Mouse (Mus musculus) hindbrain, embryonic 15.5 days (tissue): ENCODE data around the gene F11. TPM values are rescaled to one million over a fixed set of nuclear protein-coding genes. Genes with fewer than 3 reads are reported as not detected.

Experiments used
- ATAC-seq: fragments of 200-750 bp; cut with Nextera tagmentation; 2 replicates; pipeline ENCODE4 v1.8.0; 2017; ENCODE audit warnings: low read depth, moderate number of reproducible peaks, moderate TSS enrichment; ENCODE audit not compliant: low FRiP score
- H3K27ac ChIP-seq: fragments of 300-500 bp; sonication (generic); replicated peaks from 2 replicates; pipeline ENCODE4 v1.5.1; 2015; ENCODE audit warnings: mild to moderate bottlenecking, inconsistent platforms
- H3K27me3 ChIP-seq: fragments of 300-500 bp; sonication (generic); 2 replicates; pipeline ENCODE4 v1.6.1; 2015; ENCODE audit warnings: control low read depth, inconsistent platforms
- H3K36me3 ChIP-seq: fragments of 300-500 bp; sonication (generic); 2 replicates; pipeline ENCODE4 v1.6.1; 2015; ENCODE audit warnings: control low read depth, inconsistent platforms
- H3K4me1 ChIP-seq: fragments of 300-500 bp; sonication (generic); replicated peaks from 2 replicates; pipeline ENCODE4 v1.6.1; 2015; ENCODE audit warnings: control low read depth, inconsistent platforms
- H3K4me2 ChIP-seq: fragments of 300-500 bp; sonication (generic); 2 replicates; pipeline ENCODE4 v1.6.1; 2015; ENCODE audit warnings: moderate library complexity, mild to moderate bottlenecking, inconsistent platforms
- H3K4me3 ChIP-seq: fragments of 300-500 bp; sonication (generic); 2 replicates; pipeline ENCODE4 v1.5.1; 2015; ENCODE audit warnings: mild to moderate bottlenecking, inconsistent platforms
- H3K9ac ChIP-seq: fragments of 300-500 bp; sonication (generic); 2 replicates; pipeline ENCODE4 v1.6.1; 2015; ENCODE audit warnings: inconsistent platforms
- H3K9me3 ChIP-seq: fragments of 300-500 bp; sonication (generic); 2 replicates; pipeline ENCODE4 v1.6.1; 2016; ENCODE audit warnings: control low read depth, inconsistent platforms
- WGBS: fragments of 180-500 bp; shearing (Covaris S2); methylation state at CpG from one replicate; pipeline ENCODE4 v1.1.7; 2015; 5-methylcytosine and 5-hydroxymethylcytosine counted together
- polyA plus RNA-seq: library from polyadenylated mRNA; unstranded; fragments of >200 nt; fragmentation: Nextera tagmentation; extraction: Ambion mirVana; gene quantifications from 2 replicates; pipeline ENCODE4 v1.2.1, GENCODE M21; 2015

Gene F11
- polyA plus RNA-seq, 1 experiment from 2014 or later, result not detected

DNA sequence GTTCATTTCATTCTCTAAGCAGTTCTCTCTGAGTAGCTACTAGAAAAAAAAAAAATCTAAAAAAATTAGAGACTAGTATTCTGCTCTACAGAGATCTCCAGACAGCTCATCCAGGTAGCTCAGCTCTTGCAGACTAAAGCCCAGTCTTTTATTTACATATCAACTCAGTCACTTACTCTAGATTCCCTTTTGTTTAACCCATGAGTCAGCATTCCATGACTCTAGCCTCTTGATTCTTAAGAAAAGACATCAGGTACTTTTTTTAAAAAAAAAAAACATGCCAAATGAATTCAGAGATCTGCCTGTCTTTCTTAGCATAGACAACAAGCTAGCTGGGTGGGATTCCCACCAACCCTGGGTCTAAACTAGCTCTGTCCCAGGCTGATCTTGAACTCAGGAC lies 6.7 kb upstream of the F11 start:
- no peaks in the 10 kb centered on the region for H3K4me1 ChIP-seq
- no peak overlapping the region for H3K9ac ChIP-seq
- no peak for ATAC-seq
- H3K4me2 ChIP-seq, result no peak overlapping the region
- no peaks in the 10 kb centered on the region for H3K9me3 ChIP-seq
- H3K27ac ChIP-seq, result no peak overlapping the region
- no peaks in the 10 kb centered on the region for H3K27me3 ChIP-seq
- H3K4me3 ChIP-seq, result no peak overlapping the region
- no peaks in the 10 kb centered on the region for H3K36me3 ChIP-seq

DNA sequence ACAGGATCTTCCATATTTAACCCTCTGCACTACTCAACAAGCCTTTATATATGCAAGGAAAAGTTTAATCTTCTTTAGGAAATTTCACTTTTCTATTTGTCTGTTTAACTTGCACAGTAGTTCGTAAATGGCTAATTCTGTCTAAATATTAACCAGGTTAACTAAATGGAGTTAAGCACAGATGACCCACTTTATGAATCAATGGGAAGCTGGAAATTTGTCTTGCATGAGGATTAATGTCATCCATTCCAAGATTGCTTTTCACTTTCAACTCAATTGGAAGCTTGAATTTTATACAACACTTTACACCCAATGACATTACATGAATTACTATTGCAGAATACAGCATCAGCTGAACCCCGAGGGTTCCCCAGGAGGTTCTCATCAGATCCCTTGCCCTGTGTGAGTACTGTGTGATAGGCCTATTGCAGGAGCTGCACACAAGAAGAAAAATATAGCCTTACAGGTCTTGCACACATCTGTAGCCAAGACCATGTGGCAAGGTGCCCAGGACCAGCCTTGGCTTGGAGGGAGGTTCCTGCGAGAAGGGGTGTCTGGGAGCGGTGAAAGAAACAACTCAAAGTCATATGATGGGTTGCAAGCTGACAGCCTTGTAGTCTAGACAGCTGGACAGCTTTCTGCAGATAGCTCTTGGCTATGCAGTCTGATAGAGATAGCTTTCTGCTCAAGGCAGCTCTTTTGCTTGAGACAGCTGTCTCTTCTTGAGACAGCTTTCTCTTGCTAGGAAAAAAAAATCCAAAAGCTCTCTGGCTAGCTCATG lies 6.0 kb upstream of the F11 start:
- no peak overlapping the region for H3K27ac ChIP-seq
- WGBS, result 84% methylated on average over 4 of the region's 4 CpGs
- H3K4me2 ChIP-seq, result no peak overlapping the region
- no peak overlapping the region for H3K4me3 ChIP-seq
- H3K36me3 ChIP-seq, result no peaks in the 10 kb centered on the region
- ATAC-seq, result no peak
- H3K9me3 ChIP-seq, result no peaks in the 10 kb centered on the region
- no peak overlapping the region for H3K9ac ChIP-seq
- no peaks in the 10 kb centered on the region for H3K4me1 ChIP-seq
- no peaks in the 10 kb centered on the region for H3K27me3 ChIP-seq

DNA sequence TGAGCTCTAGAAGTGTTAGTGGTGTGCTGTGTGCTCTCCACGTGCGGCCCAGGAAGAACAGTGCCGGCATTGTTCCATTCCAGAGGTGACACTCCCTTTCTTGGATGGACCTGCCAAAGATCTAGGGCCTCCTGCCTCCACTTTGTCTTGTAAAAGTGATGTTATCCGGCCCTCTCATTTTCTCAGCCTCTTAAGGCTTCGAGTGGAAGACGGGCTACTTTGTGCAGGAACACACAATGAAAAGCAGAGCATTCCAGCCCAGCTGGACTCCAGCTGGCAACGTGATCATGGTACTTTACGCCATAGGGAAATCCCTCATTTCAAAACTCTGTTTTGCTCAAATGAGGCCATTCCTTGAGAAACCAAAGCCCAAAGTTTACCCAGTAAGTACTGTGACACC lies 5.2 kb upstream of the F11 start:
- H3K27me3 ChIP-seq, result no peaks in the 10 kb centered on the region
- no peak overlapping the region for H3K9ac ChIP-seq
- no peak overlapping the region for H3K4me3 ChIP-seq
- H3K4me2 ChIP-seq, result no peak overlapping the region
- no peaks in the 10 kb centered on the region for H3K9me3 ChIP-seq
- no peaks in the 10 kb centered on the region for H3K4me1 ChIP-seq
- no peak overlapping the region for H3K27ac ChIP-seq
- WGBS, result 58% methylated on average over 8 of the region's 8 CpGs
- no peaks in the 10 kb centered on the region for H3K36me3 ChIP-seq
- ATAC-seq, result no peak

DNA sequence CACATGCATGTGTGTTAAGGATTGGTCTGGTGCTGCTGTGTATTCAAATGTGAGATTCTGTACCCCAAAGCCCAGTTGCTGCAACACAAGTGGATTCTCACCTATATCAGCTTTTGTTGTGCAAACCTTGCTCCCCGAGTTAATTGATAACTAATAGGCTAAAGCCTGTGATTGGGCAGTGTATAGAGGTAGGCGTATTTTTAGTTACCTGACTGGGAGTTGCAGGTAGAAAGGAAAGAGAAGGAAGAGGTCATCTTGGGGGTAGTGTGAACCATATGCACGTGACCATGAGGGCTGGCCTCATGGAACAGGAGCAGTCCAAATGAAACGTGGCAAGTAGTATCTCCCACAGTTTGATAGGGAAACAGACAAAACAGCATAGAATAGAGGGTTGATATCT lies 3.1 kb upstream of the F11 start:
- no peak overlapping the region for H3K4me2 ChIP-seq
- no peaks in the 10 kb centered on the region for H3K9me3 ChIP-seq
- H3K36me3 ChIP-seq, result no peaks in the 10 kb centered on the region
- no peaks in the 10 kb centered on the region for H3K27me3 ChIP-seq
- WGBS, result 92% methylated on average over 4 of the region's 4 CpGs
- H3K4me3 ChIP-seq, result no peak overlapping the region
- no peak overlapping the region for H3K27ac ChIP-seq
- no peaks in the 10 kb centered on the region for H3K4me1 ChIP-seq
- no peak overlapping the region for H3K9ac ChIP-seq
- ATAC-seq, result no peak

DNA sequence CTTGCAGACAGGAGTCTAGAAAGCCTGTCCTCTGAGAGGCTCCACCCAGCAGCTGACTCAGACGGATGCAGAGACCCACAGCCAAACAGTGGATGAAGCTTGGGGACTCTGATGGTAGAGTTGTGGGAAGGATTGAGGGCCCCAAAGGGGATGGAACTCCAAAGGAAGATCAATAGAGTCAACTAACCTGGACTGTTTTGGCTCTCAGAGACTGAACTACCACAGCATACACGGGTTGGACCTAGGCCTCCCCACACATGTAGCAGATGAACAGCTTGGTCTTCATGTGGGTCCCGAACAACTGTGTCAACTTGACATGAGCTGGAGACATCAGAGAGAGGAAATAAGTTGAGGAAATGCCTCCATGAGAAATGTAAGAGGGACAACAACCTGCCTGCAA lies 1.0 kb upstream of the F11 start:
- Histone ChIP-seq H3K4me2 (no peak overlapping the region), H3K27ac (no peak overlapping the region), H3K9ac (no peak overlapping the region), H3K9me3 (no peaks in the 10 kb centered on the region), H3K36me3 (no peaks in the 10 kb centered on the region), H3K4me3 (no peak overlapping the region), H3K27me3 (no peaks in the 10 kb centered on the region), H3K4me1 (no peaks in the 10 kb centered on the region)
- 86% methylated on average over 3 of the region's 3 CpGs for WGBS
- no peak for ATAC-seq

DNA sequence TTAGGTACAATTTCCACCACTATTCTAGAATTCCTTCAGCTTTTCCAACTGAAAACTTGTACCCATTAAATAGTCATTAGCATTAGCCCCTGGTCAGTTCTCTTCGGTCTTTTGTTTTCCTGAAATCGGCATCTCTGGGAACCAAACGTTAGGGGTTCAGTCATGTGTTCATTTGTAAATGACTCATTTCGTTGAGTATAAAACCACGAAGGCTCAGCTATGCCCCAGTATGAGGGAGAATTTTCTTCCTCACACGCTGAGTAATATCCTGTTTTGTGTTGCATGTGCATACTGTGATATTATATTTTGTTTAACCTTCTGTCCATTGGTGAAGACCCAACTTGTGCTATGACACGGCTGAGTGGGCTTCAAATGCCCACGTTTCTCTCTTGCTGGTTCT lies 3.4 kb downstream of the F11 start:
- no peak overlapping the region for H3K4me2 ChIP-seq
- 71% methylated on average over 8 of the region's 8 CpGs for WGBS
- H3K27me3 ChIP-seq, result no peaks in the 10 kb centered on the region
- ATAC-seq, result no peak
- no peak overlapping the region for H3K4me3 ChIP-seq
- no peaks in the 10 kb centered on the region for H3K4me1 ChIP-seq
- no peaks in the 10 kb centered on the region for H3K36me3 ChIP-seq
- H3K9ac ChIP-seq, result no peak overlapping the region
- H3K27ac ChIP-seq, result no peak overlapping the region
- no peaks in the 10 kb centered on the region for H3K9me3 ChIP-seq

DNA sequence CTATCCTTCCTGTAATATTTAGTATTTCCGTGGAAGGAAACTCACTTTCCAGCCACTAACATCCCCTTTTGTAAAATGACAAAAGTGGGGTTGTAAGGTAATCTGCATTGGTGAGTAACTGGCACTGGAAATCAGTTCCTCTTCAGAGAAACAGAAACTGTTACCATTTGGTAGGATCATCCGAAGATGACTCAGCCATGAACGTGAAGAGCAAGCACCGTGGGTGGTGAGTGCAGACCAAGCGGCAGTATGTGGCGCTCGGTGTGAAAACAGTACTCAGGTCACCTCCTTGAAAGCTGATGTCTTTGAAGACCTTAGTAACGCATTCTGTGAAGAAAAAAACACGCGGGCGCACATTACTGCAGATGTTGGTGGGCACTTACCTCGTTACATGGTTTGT lies 6.8 kb downstream of the F11 start:
- Histone ChIP-seq H3K4me1 (no peaks in the 10 kb centered on the region), H3K9ac (no peak overlapping the region), H3K9me3 (no peaks in the 10 kb centered on the region), H3K4me2 (no peak overlapping the region), H3K4me3 (no peak overlapping the region), H3K27me3 (no peaks in the 10 kb centered on the region), H3K36me3 (no peaks in the 10 kb centered on the region), H3K27ac (no peak overlapping the region)
- WGBS, result 83% methylated on average over 12 of the region's 12 CpGs
- no peak for ATAC-seq

DNA sequence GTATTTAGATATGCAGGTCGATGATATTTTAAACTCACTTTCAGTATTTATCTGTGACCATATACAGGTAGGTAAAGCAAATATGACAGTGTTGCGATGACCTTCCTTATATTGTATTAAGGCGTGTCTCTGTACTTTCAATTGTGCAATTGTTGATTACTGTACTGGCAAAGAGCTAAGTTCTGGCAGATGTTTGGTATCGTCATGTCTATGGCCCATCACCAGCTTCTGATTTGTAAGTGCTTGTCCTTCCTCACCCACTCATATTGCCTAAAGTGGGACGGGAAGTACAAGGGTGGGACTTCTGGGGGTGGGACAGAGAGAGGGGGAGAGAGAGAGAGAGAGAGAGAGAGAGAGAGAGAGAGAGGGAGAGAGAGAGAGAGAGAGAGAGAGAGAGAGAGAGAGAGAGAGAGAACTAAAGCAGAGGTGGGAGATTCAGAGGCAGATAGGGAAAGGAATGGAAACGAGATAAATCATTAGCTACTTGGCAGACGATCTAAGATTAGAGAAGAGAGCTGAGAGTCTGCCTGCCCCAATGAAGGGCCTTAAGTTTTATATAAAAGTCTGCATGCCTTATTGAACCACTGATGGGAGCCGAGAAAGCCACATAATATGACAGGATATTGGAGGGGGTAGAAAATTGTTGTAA lies 7.5 kb downstream of the F11 start:
- Histone ChIP-seq H3K9ac (no peak overlapping the region), H3K36me3 (no peaks in the 10 kb centered on the region), H3K27ac (no peak overlapping the region), H3K4me2 (no peak overlapping the region), H3K4me3 (no peak overlapping the region), H3K27me3 (no peaks in the 10 kb centered on the region), H3K4me1 (no peaks in the 10 kb centered on the region), H3K9me3 (no peaks in the 10 kb centered on the region)
- ATAC-seq, result no peak
- WGBS, result 85% methylated on average over 8 of the region's 8 CpGs

DNA sequence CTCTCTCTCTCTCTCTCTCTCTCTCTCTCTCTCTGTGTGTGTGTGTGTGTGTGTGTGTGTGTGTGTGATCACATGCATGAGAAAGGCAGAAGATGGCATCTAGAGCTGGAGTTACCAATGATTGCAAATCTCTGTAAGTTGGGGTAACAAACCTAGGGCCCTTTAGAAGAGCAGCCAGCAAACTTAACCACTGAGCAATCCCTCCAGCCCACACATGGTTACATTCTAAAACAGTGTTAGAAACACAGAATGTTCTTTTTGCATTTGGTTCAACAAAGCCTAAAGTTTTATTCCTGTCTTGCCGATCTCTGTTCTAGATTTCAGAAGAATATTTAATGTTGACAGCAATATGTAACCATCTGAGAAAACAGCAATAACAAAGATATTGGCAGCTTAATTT lies 8.2 kb downstream of the F11 start:
- H3K27me3 ChIP-seq, result no peaks in the 10 kb centered on the region
- no peaks in the 10 kb centered on the region for H3K36me3 ChIP-seq
- no peak overlapping the region for H3K27ac ChIP-seq
- ATAC-seq, result no peak
- 97% methylated on average over 1 of the region's 1 CpGs for WGBS
- H3K4me1 ChIP-seq, result no peaks in the 10 kb centered on the region
- H3K9me3 ChIP-seq, result no peaks in the 10 kb centered on the region
- no peak overlapping the region for H3K4me3 ChIP-seq
- no peak overlapping the region for H3K4me2 ChIP-seq
- no peak overlapping the region for H3K9ac ChIP-seq

DNA sequence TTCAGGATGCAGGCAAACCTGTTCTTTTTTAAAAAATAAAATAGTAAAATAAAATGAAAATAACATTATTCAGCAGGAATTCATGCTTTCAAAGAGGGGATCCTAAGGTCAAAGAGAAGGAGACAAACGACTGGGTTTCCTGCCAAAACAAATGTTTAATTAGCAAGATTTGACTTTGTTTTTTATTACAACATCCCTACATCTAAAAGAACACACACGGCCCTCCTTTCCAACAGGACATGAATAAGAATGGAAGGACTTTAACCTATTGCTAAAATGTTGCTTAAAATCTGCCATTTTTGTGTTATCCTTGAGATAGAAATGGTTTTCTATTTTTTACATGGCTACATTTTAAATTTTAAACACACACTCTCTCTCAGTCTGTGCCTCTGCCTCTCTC lies 8.7 kb downstream of the F11 start:
- no peak overlapping the region for H3K4me2 ChIP-seq
- H3K27ac ChIP-seq, result no peak overlapping the region
- no peaks in the 10 kb centered on the region for H3K9me3 ChIP-seq
- H3K9ac ChIP-seq, result no peak overlapping the region
- H3K4me1 ChIP-seq, result no peaks in the 10 kb centered on the region
- ATAC-seq, result no peak
- H3K4me3 ChIP-seq, result no peak overlapping the region
- H3K27me3 ChIP-seq, result no peaks in the 10 kb centered on the region
- WGBS, result 70% methylated on average over 2 of the region's 2 CpGs
- no peaks in the 10 kb centered on the region for H3K36me3 ChIP-seq

DNA sequence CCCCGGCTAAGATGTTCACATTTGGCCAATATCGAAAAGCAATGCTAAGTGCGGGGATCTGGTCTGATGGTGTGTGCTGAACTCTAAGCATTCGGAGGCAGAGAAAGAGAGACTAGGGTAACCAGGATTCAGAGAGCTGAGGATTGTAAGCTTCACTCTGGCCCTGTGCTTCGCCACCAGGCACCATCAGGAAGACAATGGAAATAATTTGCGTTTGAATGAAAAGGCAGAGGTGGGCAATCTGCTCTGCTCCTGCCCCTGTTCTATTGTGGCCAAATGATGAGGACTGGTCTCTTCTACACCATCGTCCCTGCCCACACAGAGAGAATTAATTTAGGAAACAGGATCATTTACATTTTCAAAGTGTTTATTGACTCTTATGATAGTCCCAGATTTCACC lies 15.5 kb downstream of the F11 start:
- ATAC-seq, result no peak
- Histone ChIP-seq H3K9me3 (no peaks in the 10 kb centered on the region), H3K27me3 (no peaks in the 10 kb centered on the region), H3K4me1 (no peaks in the 10 kb centered on the region), H3K4me2 (no peak overlapping the region), H3K9ac (no peak overlapping the region), H3K27ac (no peak overlapping the region), H3K4me3 (no peak overlapping the region), H3K36me3 (no peaks in the 10 kb centered on the region)
- 30% methylated on average over 7 of the region's 7 CpGs for WGBS

DNA sequence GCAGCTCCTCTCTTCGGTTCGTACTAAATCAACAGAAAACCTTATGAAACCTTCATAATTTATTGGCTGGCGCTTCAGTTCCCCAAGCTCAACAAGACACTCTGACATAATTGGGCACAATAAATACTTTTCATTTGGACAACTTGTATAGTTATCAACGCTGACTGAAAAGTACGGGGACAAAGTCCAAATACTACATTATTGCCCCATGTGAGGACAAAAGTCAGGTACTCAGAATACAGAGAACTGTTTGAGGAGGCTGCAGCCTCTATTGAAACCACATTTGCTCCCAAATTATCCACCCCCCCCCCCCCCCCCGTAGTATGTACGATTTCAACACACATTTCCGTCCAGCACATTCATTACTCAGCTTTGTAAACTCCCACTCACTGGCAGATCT lies 22.5 kb downstream of the F11 start:
- H3K4me3 ChIP-seq, result no peak overlapping the region
- no peaks in the 10 kb centered on the region for H3K36me3 ChIP-seq
- WGBS, result 87% methylated on average over 8 of the region's 8 CpGs
- H3K27me3 ChIP-seq, result no peaks in the 10 kb centered on the region
- no peak overlapping the region for H3K4me2 ChIP-seq
- H3K9me3 ChIP-seq, result no peaks in the 10 kb centered on the region
- H3K9ac ChIP-seq, result no peak overlapping the region
- no peak for ATAC-seq
- H3K27ac ChIP-seq, result no peak overlapping the region
- peaks cover 6% of the 10 kb centered on the region for H3K4me1 ChIP-seq

DNA sequence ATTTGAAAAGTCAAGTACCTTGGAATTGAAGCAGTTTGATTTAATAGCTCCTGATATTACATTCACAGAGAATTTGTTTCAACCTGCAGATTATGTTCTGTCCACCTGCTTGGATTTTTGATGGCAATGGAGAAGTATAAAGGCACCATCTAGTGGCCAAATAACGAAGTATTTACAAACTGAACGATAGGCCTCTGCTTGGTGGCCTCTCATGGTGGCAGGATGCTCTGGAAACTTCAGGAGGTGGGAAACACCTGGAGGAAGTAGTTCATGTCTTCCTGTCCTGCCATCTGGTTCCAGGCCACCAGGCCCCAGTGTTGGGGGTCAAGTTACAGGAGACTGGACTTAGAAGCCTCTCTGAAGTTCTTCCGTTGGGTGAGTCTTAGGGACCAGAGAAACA lies 23.5 kb downstream of the F11 start:
- peak; percentile 44; the same call in 1 of the 2 replicates for ATAC-seq
- Histone ChIP-seq H3K4me3 (no peak overlapping the region), H3K9me3 (no peaks in the 10 kb centered on the region), H3K27ac (no peak overlapping the region), H3K9ac (no peak overlapping the region), H3K27me3 (no peaks in the 10 kb centered on the region), H3K4me2 (no peak overlapping the region), H3K4me1 (peaks cover 6% of the 10 kb centered on the region), H3K36me3 (no peaks in the 10 kb centered on the region)
- 31% methylated on average over 3 of the region's 3 CpGs for WGBS
